Mouse (Mus musculus) cortical plate, adult 2 months (tissue): ENCODE results near the gene Rundc1. TPM values are rescaled to one million over a fixed set of nuclear protein-coding genes. Genes with fewer than 3 reads are reported as not detected.
"Not testable (repeated sequence)": the region's sequence is repeated elsewhere in the genome, so short reads cannot be mapped to it uniquely, and the experiment has no call there.

Experiments used
- H3K27ac ChIP-seq: fragments of 200-500 bp; 2 replicates; pipeline ENCODE4 v1.5.1; 2012; ENCODE audit warnings: low read length, control low read depth, inconsistent platforms; ENCODE audit not compliant: insufficient read depth
- H3K4me1 ChIP-seq: fragments of 200-500 bp; 2 replicates; pipeline ENCODE4 v1.6.1; 2011; ENCODE audit warnings: low read length; ENCODE audit not compliant: control insufficient read depth, insufficient read depth
- H3K4me3 ChIP-seq: fragments of 200-500 bp; 2 replicates; pipeline ENCODE4 v1.5.1; 2011; ENCODE audit warnings: mild to moderate bottlenecking, low read length, control low read depth; ENCODE audit not compliant: insufficient read depth
- CTCF ChIP-seq: fragments of 200-500 bp; IDR thresholded peaks from 2 replicates; pipeline ENCODE4 v1.5.1; 2011; ENCODE audit warnings: mild to moderate bottlenecking, control low read depth, low read length; ENCODE audit not compliant: insufficient read depth; ENCODE audit errors: extremely low read depth
- POLR2A ChIP-seq: fragments of 200-500 bp; IDR thresholded peaks from 2 replicates; pipeline ENCODE4 v1.6.1; 2011; ENCODE audit warnings: mild to moderate bottlenecking, low read length, control low read depth; ENCODE audit not compliant: insufficient read depth; ENCODE audit errors: extremely low read depth
- polyA plus RNA-seq: library from polyadenylated mRNA; depleted of rRNA; stranded (reverse); fragments of >200 nt; gene quantifications from 2 replicates; pipeline ENCODE4 v1.2.3, GENCODE M21; 2012; rRNA removed

The Rundc1 gene
- polyA plus RNA-seq, 1 experiment: 38.8 TPM

DNA sequence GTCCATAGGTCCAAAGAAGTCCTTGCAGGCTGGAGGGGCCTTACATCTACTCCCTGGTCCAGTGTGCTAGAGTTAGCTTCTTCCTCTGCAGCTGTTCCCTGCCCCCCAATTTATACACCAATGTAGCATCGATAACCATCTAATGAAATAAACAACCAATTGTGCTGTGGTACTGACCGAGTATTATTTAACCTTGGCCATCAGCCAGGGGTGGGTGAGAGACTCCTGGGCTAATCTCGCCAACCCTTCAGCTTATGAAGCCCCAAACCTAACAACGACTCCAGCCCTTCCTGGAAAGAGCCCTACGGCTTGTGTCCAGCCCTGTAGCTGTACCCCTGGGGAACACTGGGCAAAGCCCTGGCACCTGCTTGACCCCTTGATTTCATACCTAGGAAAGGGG, 49.4 kb downstream of the Rundc1 start:
- Histone ChIP-seq H3K4me3 (no peak overlapping the region), H3K4me1 (no peaks in the 10 kb centered on the region), H3K27ac (no peak overlapping the region)
- TF ChIP-seq POLR2A (no peak), CTCF (no peak)

DNA sequence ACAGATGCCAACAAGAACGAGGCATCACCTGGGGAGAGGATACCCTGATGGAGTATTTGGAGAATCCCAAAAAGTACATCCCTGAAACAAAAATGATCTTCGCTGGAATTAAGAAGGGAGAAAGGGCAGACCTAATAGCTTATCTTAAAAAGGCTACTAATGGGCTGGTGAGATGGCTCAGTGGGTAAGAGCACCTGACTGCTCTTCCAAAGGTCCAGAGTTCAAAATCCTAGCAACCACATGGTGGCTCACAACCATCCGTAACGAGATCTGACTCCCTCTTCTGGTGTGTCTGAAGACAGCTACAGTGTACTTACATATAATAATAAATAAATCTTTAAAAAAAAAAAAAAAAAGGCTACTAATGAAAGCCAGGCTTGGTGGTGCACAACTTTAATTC, 51.5 kb downstream of the Rundc1 start:
- not testable (repeated sequence) for H3K4me1 ChIP-seq, H3K4me3 ChIP-seq, H3K27ac ChIP-seq

GRCm38 (mm10) chr11:101477194-101477551, 52.3 kb downstream of the Rundc1 start:
- Histone ChIP-seq H3K4me1 (no peaks in the 10 kb centered on the region), H3K27ac (no peak overlapping the region), H3K4me3 (no peak overlapping the region)
- TF ChIP-seq POLR2A (no peak), CTCF (no peak)

- TF ChIP-seq CTCF (no peak), POLR2A (no peak)
- H3K27ac ChIP-seq: no peak overlapping the region
- H3K4me3 ChIP-seq: no peak overlapping the region
Observed at GRCm38 (mm10) chr11:101477552-101478211, 52.8 kb downstream of the Rundc1 start.

GRCm38 (mm10) chr11:101479171-101479635, 54.3 kb downstream of the Rundc1 start:
- H3K4me3 ChIP-seq: no peak overlapping the region

More at GRCm38 (mm10) chr11:101477552-101478211, 52.8 kb downstream of the Rundc1 start:
- no peaks in the 10 kb centered on the region for H3K4me1 ChIP-seq

GRCm38 (mm10) chr11:101480912-101481311, 56.0 kb downstream of the Rundc1 start:
- TF ChIP-seq CTCF (no peak), POLR2A (no peak)
- H3K4me3 ChIP-seq: no peak overlapping the region
- H3K4me1 ChIP-seq: no peaks in the 10 kb centered on the region
- no peak overlapping the region for H3K27ac ChIP-seq

More at GRCm38 (mm10) chr11:101479171-101479635, 54.3 kb downstream of the Rundc1 start:
- H3K27ac ChIP-seq: no peak overlapping the region
- TF ChIP-seq POLR2A: no peak
- no peak for TF ChIP-seq CTCF
- no peaks in the 10 kb centered on the region for H3K4me1 ChIP-seq

- H3K4me1 ChIP-seq: no peaks in the 10 kb centered on the region
- no peak overlapping the region for H3K27ac ChIP-seq
- TF ChIP-seq POLR2A: no peak
- TF ChIP-seq CTCF: no peak
- H3K4me3 ChIP-seq: no peak overlapping the region
Observed at GRCm38 (mm10) chr11:101483804-101484203, 58.9 kb downstream of the Rundc1 start.

GRCm38 (mm10) chr11:101484245-101484644, 59.4 kb downstream of the Rundc1 start:
- H3K4me3 ChIP-seq: no peak overlapping the region
- TF ChIP-seq POLR2A: no peak
- no peaks in the 10 kb centered on the region for H3K4me1 ChIP-seq
- no peak overlapping the region for H3K27ac ChIP-seq

- Histone ChIP-seq H3K4me3 (no peak overlapping the region), H3K27ac (no peak overlapping the region), H3K4me1 (no peaks in the 10 kb centered on the region)
- no peak for TF ChIP-seq CTCF
- no peak for TF ChIP-seq POLR2A
Observed at GRCm38 (mm10) chr11:101484814-101485213, 59.9 kb downstream of the Rundc1 start.

Other genes with a start within 250 kb of the Rundc1 start
- gene Ccr10, start 249.6 kb upstream of the Rundc1 start, polyA plus RNA-seq: 0.23 and 0.36 TPM in 2 replicates
- gene Ezh1, start 198.6 kb upstream of the Rundc1 start, polyA plus RNA-seq: 51.9 and 53.2 TPM in 2 replicates
- 65.8 and 69.6 TPM in 2 replicates for gene Ramp2, start 179.1 kb upstream of the Rundc1 start, polyA plus RNA-seq
- gene Vps25, start 171.4 kb upstream of the Rundc1 start, polyA plus RNA-seq: 55.6 and 58.8 TPM in 2 replicates
- gene Wnk4, start 164.5 kb upstream of the Rundc1 start, polyA plus RNA-seq: 2.5 and 3.3 TPM in 2 replicates
- gene Cntd1, start 146.1 kb upstream of the Rundc1 start, polyA plus RNA-seq: 0.56 and 0.70 TPM in 2 replicates
- gene Coa3, start 146.0 kb upstream of the Rundc1 start, polyA plus RNA-seq: 150 and 156 TPM in 2 replicates
- 169 and 181 TPM in 2 replicates for gene Becn1, start 122.8 kb upstream of the Rundc1 start, polyA plus RNA-seq
- 99.9 and 107 TPM in 2 replicates for gene Psme3, start 108.9 kb upstream of the Rundc1 start, polyA plus RNA-seq
- gene Aoc2, start 100.0 kb upstream of the Rundc1 start, polyA plus RNA-seq: 3.7 and 4.0 TPM in 2 replicates
- 0.64 and 0.94 TPM in 2 replicates for gene Aoc3, start 94.5 kb upstream of the Rundc1 start, polyA plus RNA-seq
- gene G6pc, start 57.5 kb upstream of the Rundc1 start, polyA plus RNA-seq: 0.06 TPM in 1 of 2 replicates, not detected in the other
- gene Aarsd1, start 7.5 kb upstream of the Rundc1 start, polyA plus RNA-seq: 51.3 and 52.7 TPM in 2 replicates
- 4.4 and 4.7 TPM in 2 replicates for gene Gm27029, start 289 bp upstream of the Rundc1 start, polyA plus RNA-seq
- 7.5 and 7.7 TPM in 2 replicates for gene Ptges3l, start 248 bp downstream of the Rundc1 start, polyA plus RNA-seq
- 397 and 424 TPM in 2 replicates for gene Rpl27, start 17.2 kb downstream of the Rundc1 start, polyA plus RNA-seq
- gene Ifi35, start 23.3 kb downstream of the Rundc1 start, polyA plus RNA-seq: 6.8 and 7.3 TPM in 2 replicates
- gene Rnd2, start 39.9 kb downstream of the Rundc1 start, polyA plus RNA-seq: 162 and 179 TPM in 2 replicates
- gene Vat1, start 41.1 kb downstream of the Rundc1 start, polyA plus RNA-seq: 27.6 and 33.5 TPM in 2 replicates
- gene Brca1, start 126.9 kb downstream of the Rundc1 start, polyA plus RNA-seq: 0.57 and 0.65 TPM in 2 replicates
- gene Nbr1, start 127.1 kb downstream of the Rundc1 start, polyA plus RNA-seq: 104 and 115 TPM in 2 replicates
- 1.7 and 2.2 TPM in 2 replicates for gene Tmem106a, start 157.2 kb downstream of the Rundc1 start, polyA plus RNA-seq
- gene Gm11634, start 174.2 kb downstream of the Rundc1 start, polyA plus RNA-seq: not detected in 2 replicates
- gene Rdm1, start 202.1 kb downstream of the Rundc1 start, polyA plus RNA-seq: 13.0 and 14.2 TPM in 2 replicates
- gene Arl4d, start 240.5 kb downstream of the Rundc1 start, polyA plus RNA-seq: 28.9 and 41.9 TPM in 2 replicates